Mouse (Mus musculus) mouse trophoblast stem cell (cell line): ENCODE data around the gene AU021092.
"Not testable (repeated sequence)": the region's sequence is repeated elsewhere in the genome, so short reads cannot be mapped to it uniquely, and the experiment has no call there.

ENCODE experiments used
- in situ Hi-C, 2 experiments: fragments of 300-500 bp; cut with MseI, MboI; formaldehyde crosslinking; loops; 2 replicates in 1 of 2; 3 replicates in 1 of 2; pipeline ENCODE4 v1.15.1; 2025

Gene AU021092

DNA sequence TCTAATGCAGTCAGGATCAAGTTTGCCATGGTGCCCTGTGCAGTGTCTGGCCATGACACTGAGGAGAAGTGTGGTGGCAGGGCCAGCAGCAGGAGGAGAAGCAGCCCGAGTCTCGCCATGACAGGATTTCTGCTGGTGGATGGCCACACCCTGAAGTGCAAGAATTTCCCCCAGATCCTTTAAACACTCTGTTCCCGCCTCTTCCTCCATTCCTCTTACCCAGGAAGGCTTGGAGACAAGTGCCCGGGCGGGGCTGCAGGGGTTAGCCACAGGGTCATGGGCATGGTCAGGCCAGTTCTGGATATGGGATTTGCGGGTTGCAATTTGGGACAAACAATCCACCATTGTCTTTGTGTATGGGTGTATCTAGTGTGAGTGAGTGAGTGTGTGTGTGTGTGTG, at the start of gene AU021092:
Gene AU021092, minus strand, starts transcription at position 160 of the 400 bp plus-strand sequence.
- in situ Hi-C loops = no loop called here

DNA sequence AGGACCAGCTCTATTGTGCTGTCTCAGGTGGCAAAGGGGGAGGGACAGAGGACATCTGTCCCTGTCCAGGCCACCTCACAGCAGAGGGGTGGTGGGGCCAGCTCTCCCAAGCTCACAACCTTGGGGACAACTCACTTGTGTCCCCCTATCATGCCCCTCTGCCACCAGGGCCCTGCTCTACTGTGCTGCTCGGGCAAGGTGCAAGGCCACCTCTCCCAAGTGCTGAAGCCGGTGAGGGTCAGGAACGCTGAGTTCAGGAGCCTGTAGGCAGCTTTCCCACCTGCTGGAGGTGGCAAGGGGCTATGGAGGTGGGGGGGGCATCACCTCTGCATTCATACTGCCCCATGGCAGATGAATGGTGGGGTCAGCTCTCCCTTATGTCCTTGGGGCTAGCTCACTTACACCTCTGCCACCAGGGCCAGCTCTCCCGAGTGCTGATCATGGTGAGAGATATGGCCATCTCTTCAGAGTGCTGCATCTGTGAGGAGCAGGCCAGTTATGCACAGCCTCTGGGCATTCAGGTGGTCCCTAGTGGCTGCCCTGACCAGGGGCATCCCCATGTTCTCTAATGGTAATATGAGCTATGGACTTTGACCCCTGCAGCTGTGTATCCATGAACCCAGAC, 49.4 kb upstream of the AU021092 start:
- in situ Hi-C loops = no loop called here

DNA sequence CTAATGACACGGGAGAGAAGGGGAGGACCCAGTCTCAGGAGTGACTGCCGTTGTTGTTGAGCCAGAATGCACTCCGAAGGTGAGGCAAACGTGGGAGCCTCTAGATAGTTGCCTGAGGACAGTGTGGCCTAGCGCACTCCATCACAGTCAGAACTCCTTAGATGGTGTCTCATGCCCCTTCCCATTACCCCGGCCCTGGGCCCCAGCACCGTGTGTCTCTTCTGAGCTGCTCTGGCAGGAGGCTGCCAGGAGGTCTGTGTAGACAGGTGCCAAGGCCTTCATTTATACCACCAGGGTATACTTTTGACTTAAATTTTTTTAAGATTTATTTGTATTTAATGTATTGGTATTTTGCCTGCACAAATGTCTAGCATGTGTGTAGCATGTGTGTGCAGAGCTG, 41.8 kb upstream of the AU021092 start:
- in situ Hi-C loops = no loop called here

DNA sequence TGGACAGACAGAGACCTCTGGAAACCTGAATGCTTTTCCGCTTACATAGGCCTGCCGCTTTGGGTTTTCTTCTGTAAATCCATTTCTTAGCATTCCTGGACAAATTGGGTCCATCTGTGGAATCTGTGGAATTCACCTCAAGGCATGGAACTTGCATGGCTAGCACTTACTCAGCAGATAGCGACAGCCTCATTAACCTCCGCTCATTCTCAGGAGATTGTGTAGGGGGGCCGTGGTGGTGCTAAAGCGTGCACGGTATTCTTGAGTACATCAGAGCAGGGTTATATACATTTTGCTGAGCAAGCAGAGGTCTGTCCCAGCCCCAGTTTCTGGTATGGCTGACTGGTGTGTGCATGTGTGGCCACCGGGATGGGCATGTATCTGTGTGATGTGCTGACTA, 41.1 kb upstream of the AU021092 start:
- in situ Hi-C loops = no loop called here

DNA sequence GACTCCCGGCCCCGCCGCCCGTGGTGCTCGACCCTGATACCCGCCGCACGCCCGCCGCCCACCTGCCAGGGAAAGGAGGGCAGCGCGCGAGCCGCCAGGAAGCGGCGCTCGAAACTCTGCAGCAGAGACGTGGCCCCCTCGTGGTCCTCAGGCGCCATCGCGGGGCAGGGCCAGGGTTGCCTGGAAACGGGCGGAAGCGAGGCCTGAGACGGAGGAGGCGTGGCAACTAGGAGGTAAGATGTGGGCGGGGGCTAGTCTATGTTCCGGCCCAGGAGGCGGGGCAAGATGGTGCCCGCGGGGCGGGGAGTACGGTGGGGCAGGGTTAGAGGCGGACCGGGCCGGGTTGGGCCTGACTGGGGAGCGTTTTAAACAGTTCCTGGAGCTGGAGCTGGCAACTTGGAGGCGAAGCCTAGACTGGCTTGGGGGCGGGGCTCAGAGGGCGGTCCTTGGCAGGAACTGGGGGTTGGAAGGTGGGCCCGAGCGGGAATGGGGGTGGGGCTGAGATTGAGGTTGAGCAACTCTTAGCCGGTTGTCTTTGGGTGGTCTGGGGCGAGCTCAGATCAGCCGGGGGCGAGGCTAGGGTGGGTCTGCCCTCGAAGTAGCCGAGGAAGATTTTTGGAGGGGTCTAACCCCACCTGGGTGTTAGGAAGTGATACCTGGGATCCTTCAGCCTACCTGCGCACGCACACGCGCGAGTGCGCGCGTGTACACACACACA, 33.8 kb upstream of the AU021092 start, which contains the start of gene Eef2kmt:
Gene Eef2kmt, minus strand, starts transcription at position 205 of the 718 bp plus-strand sequence.
- in situ Hi-C loops = no loop called here

DNA sequence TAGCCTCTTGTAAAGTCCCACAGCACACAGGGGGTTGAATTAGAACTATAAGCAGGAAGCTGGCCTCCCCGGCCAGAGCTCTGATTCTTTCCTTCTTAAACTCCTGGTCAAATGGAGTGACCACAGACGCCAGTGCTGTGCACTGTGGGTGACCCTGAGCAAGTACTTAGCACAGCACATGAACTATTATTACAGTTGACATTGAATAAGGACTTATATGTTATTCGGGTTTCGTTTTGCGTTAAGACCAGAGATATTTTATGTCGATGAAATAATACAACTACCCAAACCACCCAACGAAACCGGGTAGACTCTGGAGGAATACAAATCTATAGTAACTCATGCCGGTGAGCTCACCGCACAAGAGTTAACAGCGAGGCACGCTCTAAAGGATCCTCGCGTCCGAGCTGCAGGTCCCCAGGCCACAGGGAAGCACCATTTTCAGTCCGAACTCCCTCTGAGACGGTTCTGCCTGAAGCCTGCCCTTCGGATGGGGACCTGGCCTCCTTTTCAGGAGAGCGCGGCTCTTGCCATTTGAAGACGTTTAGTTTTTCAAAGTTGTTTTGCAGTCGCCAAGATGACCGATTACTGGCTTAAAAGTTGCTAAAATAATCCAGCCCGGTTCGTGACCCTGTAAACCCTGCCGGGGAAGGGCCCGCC, 33.1 kb upstream of the AU021092 start:
- in situ Hi-C loops = no loop called here

DNA sequence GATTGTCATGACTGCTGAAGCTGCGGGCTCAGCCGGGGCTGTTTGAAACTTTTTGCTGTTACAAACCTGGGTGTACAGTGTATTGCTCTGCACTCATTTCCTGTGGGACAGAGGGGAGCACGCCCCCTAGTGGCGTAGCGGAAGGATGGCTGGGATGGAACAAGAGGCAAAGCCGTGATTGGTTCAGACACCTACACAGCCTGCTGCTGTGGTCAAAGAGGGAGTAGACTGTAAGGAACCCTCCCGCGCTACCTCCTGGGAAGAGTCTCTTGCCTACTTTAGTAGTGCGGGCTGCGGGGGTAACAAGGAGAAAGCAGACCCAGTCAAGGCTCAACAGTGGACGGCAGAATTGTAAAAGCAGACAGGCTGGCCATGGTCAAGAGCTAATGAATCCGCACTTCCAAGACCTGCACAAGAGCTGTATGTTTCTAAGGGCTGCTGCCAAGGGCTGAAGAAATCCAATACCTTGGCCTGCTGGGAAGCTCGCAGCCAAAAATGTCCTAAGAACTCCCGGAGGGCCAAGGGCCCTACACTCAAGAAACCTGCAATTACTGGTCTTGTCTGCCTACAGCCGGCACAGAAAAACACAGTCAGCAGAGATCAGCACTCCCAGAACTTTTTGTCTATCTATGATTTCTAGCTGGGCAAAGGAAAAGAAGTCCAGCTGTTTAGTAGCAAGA, 32.4 kb upstream of the AU021092 start:
- in situ Hi-C loops = no loop called here

DNA sequence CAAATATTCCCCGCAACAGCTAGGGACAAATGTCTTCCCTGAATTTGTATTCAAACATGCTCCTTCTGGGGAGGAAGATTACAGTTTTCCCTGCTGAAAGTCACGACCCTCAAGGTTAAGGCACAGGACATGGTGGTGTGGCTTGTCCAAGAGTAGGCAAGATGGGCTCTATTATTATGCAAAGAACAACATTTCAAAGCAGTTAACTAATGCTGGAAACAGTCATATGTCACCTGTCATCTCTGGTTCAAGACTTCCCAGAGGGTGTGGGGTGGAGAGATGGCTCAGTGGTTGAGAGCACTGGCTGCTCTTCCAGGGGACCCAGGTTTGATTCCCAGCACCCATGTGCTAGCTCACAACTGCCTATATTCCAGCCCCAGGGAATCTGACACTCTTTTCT, 30.2 kb upstream of the AU021092 start:
- in situ Hi-C loops = no loop called here

DNA sequence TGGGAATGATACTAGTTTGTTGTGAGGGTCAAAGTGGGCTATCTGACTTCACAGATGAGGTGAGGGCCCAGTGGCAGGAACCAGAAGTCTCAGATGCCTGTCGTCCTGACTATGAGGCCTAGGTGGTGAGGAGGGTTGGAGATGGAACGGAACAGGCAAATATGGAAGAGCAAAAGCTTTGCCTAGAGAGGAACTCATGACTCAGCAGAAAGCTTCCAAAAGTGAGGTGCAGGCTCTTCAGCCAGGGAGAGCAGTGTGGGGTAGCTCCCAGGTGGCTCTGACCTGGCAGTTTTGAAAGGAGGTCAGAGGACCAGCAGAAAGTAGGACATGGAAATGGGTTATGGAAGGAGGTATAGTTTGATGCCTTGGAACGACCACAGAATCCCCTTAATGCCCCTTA, 28.8 kb upstream of the AU021092 start:
- in situ Hi-C loops = no loop called here

DNA sequence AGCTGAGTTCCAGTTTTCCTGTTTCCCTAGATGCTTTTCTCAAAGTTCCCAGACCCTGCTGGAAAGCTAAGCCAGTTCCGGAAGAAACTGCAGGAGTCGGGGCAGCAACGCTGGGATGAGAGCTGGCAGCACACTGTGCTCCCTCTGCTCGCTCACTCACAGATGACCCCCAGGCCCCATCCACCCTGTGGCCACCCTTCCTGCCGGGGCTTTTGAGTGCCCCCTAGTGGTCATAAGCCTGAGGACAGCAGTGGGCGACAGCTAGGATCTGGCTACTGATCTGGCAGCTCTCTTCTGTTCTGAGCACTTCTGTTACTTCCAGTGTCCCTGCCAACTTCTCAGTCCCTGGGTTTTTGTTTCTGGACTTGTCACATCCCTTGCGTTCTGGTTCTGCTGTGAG, 22.3 kb upstream of the AU021092 start:
- in situ Hi-C loops = loop anchor here in 1 of 2 experiments (5.0 kb wide), 1 partner anchor 42 kb away; the partner anchor contains the start of gene Nagpa

DNA sequence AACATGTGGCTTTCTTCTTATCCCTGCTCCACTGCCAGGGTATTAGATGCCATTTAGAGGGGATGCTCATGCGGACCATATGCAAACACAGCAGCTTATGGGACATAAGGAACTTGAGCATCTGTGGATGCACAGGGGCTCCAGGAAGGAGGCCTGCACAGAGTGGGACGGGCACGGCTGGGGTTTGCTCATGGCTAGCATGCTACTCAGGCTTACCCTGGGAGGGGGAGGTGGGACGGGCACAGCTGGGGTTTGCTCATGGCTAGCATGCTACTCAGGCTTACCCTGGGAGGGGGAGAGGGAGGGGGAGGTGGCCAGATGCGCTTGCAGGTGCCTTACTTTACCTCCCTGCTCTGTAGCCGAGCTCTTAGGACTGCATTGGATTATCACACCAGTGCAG, 20.8 kb upstream of the AU021092 start:
- in situ Hi-C loops = loop anchor here in 1 of 2 experiments (5.0 kb wide), 1 partner anchor 41 kb away; the partner anchor contains the start of gene Nagpa

DNA sequence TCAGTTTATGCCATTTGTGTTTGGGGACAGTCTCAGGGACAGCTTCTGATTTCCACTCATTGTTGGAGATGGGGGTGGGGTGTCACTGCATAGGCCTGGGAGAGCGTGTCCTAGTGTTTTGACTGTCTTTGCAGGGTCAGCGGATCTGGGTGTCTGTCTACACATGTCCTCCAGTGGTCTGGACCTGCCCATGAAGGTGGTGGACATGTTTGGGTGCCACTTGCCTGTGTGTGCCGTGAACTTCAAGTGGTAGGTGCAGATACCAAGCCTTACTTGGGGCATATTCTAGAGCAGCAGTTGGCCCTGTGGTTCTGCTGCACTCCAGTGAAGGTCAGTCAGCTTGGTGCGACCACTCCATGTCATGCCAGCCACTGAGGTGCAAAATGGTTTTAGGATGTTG, 20.3 kb upstream of the AU021092 start:
- in situ Hi-C loops = loop anchor here in 1 of 2 experiments (5.0 kb wide), 1 partner anchor 40 kb away; the partner anchor contains the start of gene Nagpa

DNA sequence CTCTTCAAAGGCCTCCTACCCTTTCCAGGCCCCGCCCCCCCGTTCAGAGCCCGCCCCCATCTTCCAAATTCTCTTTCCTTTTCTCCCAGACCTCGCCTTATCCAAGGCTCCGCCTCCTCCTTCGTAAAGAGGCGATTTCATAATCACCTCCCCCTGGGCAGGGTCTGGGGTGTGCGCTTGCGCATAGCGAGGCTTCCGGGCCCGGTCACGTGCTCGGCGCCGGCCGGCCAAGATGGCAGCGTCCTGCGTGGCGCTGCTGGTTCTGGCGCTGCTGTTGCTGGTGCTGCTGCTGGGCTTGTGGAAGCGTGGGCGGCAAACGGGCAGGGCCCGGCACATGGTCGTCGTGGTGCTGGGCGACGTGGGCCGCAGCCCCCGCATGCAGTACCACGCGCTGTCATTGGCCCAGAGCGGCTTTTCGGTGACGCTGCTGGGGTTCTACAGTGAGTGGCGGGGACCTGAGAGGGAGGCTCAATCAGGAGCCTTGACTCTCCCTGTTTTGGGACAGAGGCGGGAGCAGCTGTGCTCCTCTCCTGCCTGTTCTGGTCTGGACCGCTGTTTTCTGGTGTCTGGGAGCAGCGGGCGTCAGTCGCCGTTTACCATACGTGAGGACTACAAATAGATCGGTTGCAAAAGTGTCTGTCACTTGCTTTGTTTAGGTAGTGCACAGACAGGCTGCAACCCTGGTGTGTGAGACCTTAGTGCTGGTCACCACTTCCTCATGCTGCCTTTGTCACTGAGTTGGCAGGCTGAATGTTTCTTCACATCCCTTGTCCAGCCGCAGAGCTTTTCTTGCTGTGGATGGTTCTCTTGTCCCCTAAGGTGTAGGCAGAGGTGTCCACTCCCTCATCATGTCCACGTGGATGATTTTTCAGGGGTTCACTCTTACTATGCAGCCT, 11.6 kb upstream of the AU021092 start, which contains the start of gene Alg1:
Gene Alg1, plus strand, starts transcription at position 204 of the 896 bp plus-strand sequence.
- in situ Hi-C loops = no loop called here

DNA sequence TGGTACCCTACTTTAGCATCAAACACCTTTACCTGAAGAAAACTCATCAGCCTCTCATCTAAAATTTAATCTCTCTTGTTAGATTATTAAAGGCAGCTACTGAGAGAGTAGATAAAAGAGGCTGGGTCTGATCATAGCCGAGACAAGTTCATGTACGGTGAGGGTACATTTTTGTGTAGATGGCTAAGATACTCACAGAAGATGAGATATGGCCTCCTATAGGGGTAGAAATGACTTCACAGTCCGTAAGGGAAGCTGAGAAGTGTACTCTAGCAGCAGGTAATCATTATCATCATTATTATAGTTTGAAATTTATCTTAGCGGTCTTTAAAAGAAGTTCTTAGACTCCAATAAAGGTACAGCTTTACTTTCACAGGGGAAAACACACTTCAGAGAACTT, 10.9 kb upstream of the AU021092 start:
- in situ Hi-C loops = no loop called here

DNA sequence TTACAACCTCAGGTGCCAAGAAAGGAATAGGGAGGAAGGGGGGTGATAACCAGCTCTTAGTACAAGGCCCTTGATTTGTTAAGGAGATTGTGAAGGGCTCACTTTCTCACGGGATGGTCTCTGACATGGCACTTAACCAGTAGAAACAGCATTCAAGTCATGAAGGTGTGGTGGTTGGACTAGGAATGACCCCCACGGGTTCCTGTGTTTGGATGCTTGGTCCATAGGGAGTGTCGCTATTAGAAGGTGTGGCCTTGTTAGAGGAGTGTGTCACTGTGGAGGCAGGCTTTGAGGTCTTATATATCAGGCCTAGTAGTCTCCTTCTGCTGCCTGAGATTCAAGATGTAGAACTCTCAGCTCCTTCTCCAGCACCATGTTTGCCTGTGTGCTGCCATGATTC, 6.0 kb upstream of the AU021092 start:
- in situ Hi-C loops = not testable (repeated sequence)

DNA sequence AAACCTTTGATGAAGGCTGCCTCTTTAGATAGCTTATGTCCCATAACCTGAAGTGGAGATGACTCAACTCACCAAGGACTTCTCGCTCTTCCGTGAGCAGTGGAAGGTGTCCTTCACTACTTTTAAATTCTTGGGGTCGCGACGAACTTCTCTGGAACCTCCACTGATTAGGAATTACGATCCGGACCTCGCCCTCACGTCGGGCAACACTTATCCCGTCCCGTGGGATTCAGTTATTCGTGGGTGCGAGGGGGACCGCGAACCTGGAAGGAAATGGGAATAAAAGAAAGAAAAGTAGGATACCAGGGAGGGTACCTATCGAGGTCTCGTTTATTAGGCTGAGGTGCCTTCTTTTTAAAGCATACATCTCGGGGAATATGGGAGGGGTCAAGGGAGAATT, 5.4 kb upstream of the AU021092 start:
- in situ Hi-C loops = not testable (repeated sequence)

DNA sequence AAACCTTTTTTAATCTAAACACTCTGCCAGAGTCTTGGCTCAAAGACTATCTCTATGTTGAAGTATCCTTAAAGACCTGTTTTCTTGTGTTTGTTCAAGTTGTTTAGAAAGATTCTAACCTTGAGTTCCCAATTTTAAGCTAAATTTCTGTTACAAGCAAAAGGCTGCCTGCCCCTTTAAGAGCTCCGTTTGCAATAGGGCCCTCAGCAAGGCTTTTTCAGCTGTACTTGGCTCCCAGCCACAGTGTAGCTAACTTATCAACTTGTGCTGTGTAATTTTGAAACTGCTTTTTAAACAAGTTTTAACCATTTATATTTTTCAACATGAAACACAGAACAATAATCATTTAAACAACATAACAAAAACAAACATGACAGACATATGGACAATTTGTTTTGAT, 4.4 kb upstream of the AU021092 start:
- in situ Hi-C loops = not testable (repeated sequence)

DNA sequence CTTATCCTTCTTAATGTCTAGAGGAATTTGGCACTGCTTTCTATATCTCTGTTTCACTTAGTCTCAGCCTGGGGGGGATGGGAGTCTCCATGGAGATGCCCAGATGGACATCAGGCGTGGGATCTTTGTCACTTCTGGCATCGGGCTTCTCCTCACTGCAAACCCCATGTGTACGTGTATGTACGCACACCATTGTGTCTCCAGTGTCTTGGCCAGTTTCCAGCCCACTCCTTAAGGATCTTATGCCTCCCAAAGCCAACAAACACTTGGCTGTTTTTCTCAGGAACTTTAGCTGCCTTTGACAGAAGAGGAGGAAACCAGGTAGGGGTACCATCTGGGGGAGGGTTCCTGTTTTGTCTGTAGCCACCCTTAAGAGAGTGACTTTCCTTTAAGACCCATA, 696 bp downstream of the AU021092 start:
- in situ Hi-C loops = no loop called here

DNA sequence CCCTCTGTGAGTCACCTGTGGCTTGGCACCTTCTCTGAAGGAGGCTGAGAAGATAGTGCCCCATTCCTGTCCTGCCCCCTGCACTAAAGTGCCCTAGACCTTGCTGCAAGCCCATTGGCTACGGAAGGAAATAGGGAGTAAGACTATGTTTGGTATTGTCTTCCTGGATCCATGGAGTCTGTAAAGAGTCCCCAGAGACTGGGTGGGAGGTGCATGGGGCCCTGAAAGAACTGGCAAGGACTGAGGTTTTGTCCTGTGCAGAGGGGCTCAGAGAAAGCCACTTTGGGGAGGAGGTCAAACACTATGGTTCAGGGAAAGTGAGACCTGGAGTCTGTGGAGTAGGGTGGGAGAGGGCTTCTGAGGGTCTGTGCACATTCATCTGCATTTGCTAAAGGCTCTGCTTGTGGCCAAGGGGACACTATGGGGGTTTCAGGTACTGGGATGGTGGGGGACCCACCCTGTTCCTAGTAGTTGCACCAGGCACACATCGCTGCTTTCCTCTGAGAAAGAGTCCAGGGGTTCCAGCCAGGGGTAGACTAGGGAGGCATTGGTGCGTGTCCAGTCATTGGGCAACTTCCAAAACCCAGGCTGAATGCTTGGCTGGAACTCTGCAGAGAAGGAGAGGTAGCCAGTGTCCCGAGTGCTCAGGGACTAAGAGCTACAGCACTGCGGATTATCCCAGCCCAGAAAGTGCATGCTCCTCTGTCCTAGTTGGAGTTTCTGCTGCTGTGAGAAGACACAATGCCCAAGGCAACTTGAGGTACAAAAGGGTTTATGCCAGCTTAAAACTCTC, 4.6 kb downstream of the AU021092 start:
- in situ Hi-C loops = no loop called here

DNA sequence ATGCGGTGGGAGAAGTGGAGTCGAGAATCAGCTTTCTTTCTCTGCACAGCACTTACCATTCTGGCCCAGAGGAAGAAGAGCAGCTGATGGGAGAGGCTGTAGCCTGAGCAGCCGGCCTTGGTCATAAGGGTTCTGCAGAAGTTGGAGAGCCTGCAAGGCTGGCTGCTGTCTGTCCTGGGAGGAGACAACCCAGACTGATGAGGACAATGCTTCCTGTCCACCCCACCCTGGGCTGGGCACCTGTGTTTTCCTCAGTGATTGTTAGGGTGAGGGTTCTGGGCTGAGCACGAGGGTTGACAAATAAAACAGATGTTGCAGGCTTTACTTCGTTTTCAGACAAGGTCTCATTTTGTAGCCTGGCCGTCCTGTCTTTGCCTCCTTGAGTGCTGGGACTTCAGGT, 5.4 kb downstream of the AU021092 start:
- in situ Hi-C loops = no loop called here
